Mouse (Mus musculus): ENCODE measurements around the gene Cop1. TPM values are rescaled to one million over a fixed set of nuclear protein-coding genes. Genes with fewer than 3 reads are reported as not detected.

Cop1 gene
- polyA plus RNA-seq, 1 experiment from 2014 or later = 104 TPM

- H3K9ac ChIP-seq = no peak overlapping the region
Observed at GRCm38 (mm10) chr1:159313625-159314024, 81.5 kb downstream of the Cop1 start.

GRCm38 (mm10) chr1:159322586-159322985 is 90.5 kb downstream of the Cop1 start:
- no peak overlapping the region for H3K4me3 ChIP-seq (replicated peaks)

More at GRCm38 (mm10) chr1:159313625-159314024, 81.5 kb downstream of the Cop1 start:
- Histone ChIP-seq H3K27ac (no peak overlapping the region), H3K9me3 (no peaks in the 10 kb centered on the region), H3K4me2 (no peak overlapping the region), H3K27me3 (no peaks in the 10 kb centered on the region), H3K36me3 (replicated peaks) (peaks cover 7% of the 10 kb centered on the region; the same call in 1 of the 2 replicates), H3K4me1 (no peaks in the 10 kb centered on the region), H3K4me3 (replicated peaks) (no peak overlapping the region)
- WGBS = 82% methylated on average over 2 of the region's 2 CpGs
- no peak for ATAC-seq (ENCODE audit: low FRiP score)

DNA sequence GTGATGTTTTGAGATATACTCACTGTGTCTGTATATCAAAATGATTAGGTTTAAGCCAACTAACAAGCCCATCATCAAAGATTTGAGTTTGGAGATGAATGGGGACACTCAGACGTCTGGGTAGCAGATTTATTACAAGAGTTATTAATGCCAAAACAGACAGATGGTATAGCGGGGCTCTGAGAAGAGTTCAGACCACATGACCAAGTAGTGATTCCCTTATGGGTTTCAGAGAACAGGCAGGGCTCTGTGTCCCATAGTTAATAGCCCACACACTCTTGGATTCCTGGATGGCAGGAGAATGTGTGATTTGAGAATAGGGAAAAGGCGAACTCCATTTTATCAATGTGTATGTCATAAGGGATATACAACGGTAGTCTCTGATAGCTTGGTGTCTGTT is 98.9 kb downstream of the Cop1 start:
- no peak for ATAC-seq (ENCODE audit: low FRiP score)
- no peaks in the 10 kb centered on the region for H3K27me3 ChIP-seq
- no peak overlapping the region for H3K9ac ChIP-seq
- H3K36me3 ChIP-seq (replicated peaks) = peaks cover 27% of the 10 kb centered on the region
- no peaks in the 10 kb centered on the region for H3K4me1 ChIP-seq
- H3K9me3 ChIP-seq = no peaks in the 10 kb centered on the region
- WGBS = 83% methylated on average over 4 of the region's 4 CpGs
- H3K27ac ChIP-seq = no peak overlapping the region
- no peak overlapping the region for H3K4me3 ChIP-seq (replicated peaks)
- no peak overlapping the region for H3K4me2 ChIP-seq

More at GRCm38 (mm10) chr1:159322586-159322985, 90.5 kb downstream of the Cop1 start:
- Histone ChIP-seq H3K9ac (no peak overlapping the region), H3K9me3 (no peaks in the 10 kb centered on the region), H3K27ac (no peak overlapping the region), H3K27me3 (no peaks in the 10 kb centered on the region), H3K36me3 (replicated peaks) (peaks cover 3% of the 10 kb centered on the region; the same call in 1 of the 2 replicates), H3K4me2 (no peak overlapping the region), H3K4me1 (no peaks in the 10 kb centered on the region)
- 86% methylated on average over 1 of the region's 1 CpGs for WGBS
- no peak for ATAC-seq (ENCODE audit: low FRiP score)

GRCm38 (mm10) chr1:159334157-159334556 is 102.0 kb downstream of the Cop1 start:
- Histone ChIP-seq H3K4me2 (no peak overlapping the region), H3K36me3 (replicated peaks) (peaks cover 25% of the 10 kb centered on the region)

DNA sequence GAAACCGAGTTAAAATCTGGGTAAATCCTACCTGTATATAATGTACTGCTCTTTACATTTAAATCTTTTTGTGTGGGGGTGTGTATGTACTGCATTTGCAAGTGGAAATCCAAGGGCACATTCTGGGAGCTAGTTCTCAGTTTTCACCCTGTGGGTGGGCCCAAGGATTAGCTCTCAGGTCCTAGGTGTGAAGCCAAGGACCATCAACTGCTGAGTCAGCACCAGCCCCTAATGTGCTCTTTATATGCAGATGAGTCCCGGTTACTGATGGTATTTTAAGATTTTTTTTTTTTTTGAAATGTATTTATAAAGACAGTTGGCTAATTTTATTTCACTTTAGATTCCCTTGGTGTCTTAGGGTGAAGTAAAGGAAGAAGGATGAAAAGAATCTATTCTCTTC is 110.2 kb downstream of the Cop1 start:
- 75% methylated on average over 2 of the region's 2 CpGs for WGBS
- no peak overlapping the region for H3K4me3 ChIP-seq (replicated peaks)
- H3K9me3 ChIP-seq = no peaks in the 10 kb centered on the region
- no peak overlapping the region for H3K9ac ChIP-seq
- H3K27me3 ChIP-seq = no peaks in the 10 kb centered on the region
- no peak for ATAC-seq (ENCODE audit: low FRiP score)
- no peak overlapping the region for H3K4me2 ChIP-seq
- H3K4me1 ChIP-seq = no peaks in the 10 kb centered on the region
- no peak overlapping the region for H3K27ac ChIP-seq
- peaks cover 23% of the 10 kb centered on the region for H3K36me3 ChIP-seq (replicated peaks)

More at GRCm38 (mm10) chr1:159334157-159334556, 102.0 kb downstream of the Cop1 start:
- no peak overlapping the region for H3K9ac ChIP-seq
- no peaks in the 10 kb centered on the region for H3K27me3 ChIP-seq
- no peak for ATAC-seq (ENCODE audit: low FRiP score)
- no peak overlapping the region for H3K27ac ChIP-seq
- no peaks in the 10 kb centered on the region for H3K9me3 ChIP-seq
- no peaks in the 10 kb centered on the region for H3K4me1 ChIP-seq
- H3K4me3 ChIP-seq (replicated peaks) = no peak overlapping the region
- 93% methylated on average over 4 of the region's 4 CpGs for WGBS

- Histone ChIP-seq H3K9ac (no peak overlapping the region), H3K9me3 (0 out of 2 replicates have a peak, but pooled peaks cover under 1% of the 10 kb centered on the region), H3K4me1 (no peaks in the 10 kb centered on the region), H3K36me3 (replicated peaks) (peaks cover 24% of the 10 kb centered on the region), H3K4me2 (no peak overlapping the region), H3K4me3 (replicated peaks) (no peak overlapping the region), H3K27me3 (no peaks in the 10 kb centered on the region), H3K27ac (no peak overlapping the region)
- no peak for ATAC-seq (ENCODE audit: low FRiP score)
- WGBS = 93% methylated on average over 1 of the region's 1 CpGs
Observed at GRCm38 (mm10) chr1:159355027-159355570, 123.0 kb downstream of the Cop1 start.

GRCm38 (mm10) chr1:159358713-159359112 is 126.6 kb downstream of the Cop1 start:
- ATAC-seq (ENCODE audit: low FRiP score) = no peak
- Histone ChIP-seq H3K27ac (no peak overlapping the region), H3K4me2 (no peak overlapping the region), H3K4me3 (replicated peaks) (no peak overlapping the region), H3K4me1 (no peaks in the 10 kb centered on the region), H3K36me3 (replicated peaks) (0 out of 2 replicates have a peak, but pooled peaks cover 12% of the 10 kb centered on the region), H3K9ac (no peak overlapping the region), H3K27me3 (no peaks in the 10 kb centered on the region), H3K9me3 (0 out of 2 replicates have a peak, but pooled peaks cover 3% of the 10 kb centered on the region)
- 70% methylated on average over 5 of the region's 5 CpGs for WGBS

DNA sequence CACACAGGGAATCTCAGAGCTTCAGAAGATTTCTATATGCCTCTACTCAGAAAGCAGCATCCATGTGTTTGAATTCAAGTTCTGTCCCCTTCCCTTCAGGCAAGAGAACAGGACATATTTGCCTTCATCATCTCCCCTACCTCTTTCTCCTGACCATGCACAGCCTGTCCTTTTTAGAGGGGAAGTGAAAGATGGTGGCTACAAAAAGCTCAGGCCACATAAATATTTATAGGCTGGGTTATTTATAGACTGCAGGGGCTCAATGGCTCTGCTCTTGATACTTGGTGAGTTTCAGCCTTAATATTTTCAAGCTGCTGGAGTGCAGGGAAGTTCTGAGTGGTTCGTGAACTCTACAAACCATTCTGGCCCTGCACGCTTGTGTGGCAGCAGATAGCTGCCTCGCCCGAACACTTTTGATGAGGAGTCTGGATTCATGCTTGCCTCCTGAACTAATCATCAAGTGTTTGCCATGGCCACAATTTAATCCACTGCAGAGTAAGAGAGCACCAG is 139.8 kb downstream of the Cop1 start:
- Histone ChIP-seq H3K9ac (no peak overlapping the region), H3K4me3 (replicated peaks) (no peak overlapping the region), H3K4me1 (0 out of 2 replicates have a peak, but pooled peaks cover 4% of the 10 kb centered on the region), H3K27me3 (no peaks in the 10 kb centered on the region), H3K27ac (no peak overlapping the region), H3K36me3 (replicated peaks) (no peaks in the 10 kb centered on the region), H3K4me2 (no peak overlapping the region), H3K9me3 (no peaks in the 10 kb centered on the region)
- 83% methylated on average over 4 of the region's 4 CpGs for WGBS
- ATAC-seq (ENCODE audit: low FRiP score) = no peak

DNA sequence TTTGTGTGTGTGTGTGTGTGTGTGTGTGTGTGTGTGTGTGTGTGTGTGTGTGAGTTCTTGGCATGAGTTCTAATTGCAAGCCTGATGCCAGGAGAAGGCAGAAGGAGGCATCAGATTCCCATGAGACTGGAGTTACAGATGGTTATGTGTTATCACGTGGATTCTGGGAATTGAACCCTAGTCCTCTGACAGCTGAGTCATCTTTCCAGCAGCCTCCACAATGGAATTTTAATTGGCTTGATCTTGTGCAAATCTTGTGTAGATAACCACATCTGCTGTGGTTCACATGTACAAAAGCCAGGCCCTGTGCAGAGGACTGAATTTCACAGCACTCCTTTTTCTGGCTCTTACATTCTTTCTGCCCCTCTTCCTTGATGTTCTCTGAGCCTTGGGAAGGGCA is 150.1 kb downstream of the Cop1 start:
- H3K9me3 ChIP-seq = no peaks in the 10 kb centered on the region
- WGBS = 80% methylated on average over 1 of the region's 1 CpGs
- no peak for ATAC-seq (ENCODE audit: low FRiP score)

DNA sequence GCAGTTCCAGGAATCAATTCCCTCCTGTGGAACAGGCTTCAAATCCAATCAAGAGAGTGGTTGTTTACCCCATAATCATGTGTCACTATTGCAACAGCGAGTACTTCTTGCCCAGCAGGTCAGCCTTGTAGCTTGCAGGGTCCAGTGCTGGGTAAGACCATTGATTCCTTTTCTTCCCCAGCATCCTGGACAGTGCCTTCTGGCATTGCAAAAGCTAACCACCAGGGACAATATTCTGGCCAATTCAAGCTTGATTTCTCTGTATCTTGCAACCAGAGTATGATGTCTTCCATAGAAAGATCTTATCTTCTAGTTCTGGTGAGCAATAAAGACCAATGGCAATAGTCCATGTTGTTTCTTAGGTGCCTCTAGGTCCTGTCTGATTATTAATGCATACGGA is 150.8 kb downstream of the Cop1 start:
- no peaks in the 10 kb centered on the region for H3K4me1 ChIP-seq
- no peak overlapping the region for H3K4me3 ChIP-seq (replicated peaks)
- H3K36me3 ChIP-seq (replicated peaks) = no peaks in the 10 kb centered on the region
- no peaks in the 10 kb centered on the region for H3K27me3 ChIP-seq
- no peak overlapping the region for H3K27ac ChIP-seq
- H3K9ac ChIP-seq = no peak overlapping the region
- no peak for ATAC-seq (ENCODE audit: low FRiP score)
- H3K4me2 ChIP-seq = no peak overlapping the region
- H3K9me3 ChIP-seq = no peaks in the 10 kb centered on the region
- WGBS = 91% methylated on average over 2 of the region's 2 CpGs

More for the DNA sequence above, 150.1 kb downstream of the Cop1 start:
- Histone ChIP-seq H3K4me2 (no peak overlapping the region), H3K27ac (no peak overlapping the region), H3K4me1 (no peaks in the 10 kb centered on the region), H3K9ac (no peak overlapping the region), H3K36me3 (replicated peaks) (no peaks in the 10 kb centered on the region), H3K4me3 (replicated peaks) (no peak overlapping the region), H3K27me3 (no peaks in the 10 kb centered on the region)

DNA sequence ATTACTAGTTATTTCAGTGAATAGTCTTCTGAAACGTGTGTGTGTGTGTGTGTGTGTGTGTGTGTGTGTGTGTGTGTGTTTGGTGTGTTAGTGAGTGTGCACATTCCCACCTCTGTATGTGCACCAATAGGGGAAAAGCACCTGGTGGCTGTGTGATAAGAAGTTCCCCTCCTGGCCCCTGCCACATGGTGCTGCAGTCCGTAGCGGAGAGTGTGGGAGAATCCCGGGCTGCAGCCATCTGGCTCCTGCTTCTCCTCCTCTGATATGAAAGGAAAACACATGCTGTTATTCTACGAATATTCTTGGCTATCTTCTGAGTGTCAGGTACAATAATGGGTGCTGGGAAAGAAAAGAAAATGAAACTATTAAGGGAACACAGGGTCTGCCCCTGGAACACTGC is 154.3 kb downstream of the Cop1 start:
- Histone ChIP-seq H3K4me1 (no peaks in the 10 kb centered on the region), H3K27me3 (no peaks in the 10 kb centered on the region), H3K36me3 (replicated peaks) (no peaks in the 10 kb centered on the region), H3K4me2 (no peak overlapping the region), H3K9ac (no peak overlapping the region), H3K9me3 (no peaks in the 10 kb centered on the region), H3K27ac (no peak overlapping the region), H3K4me3 (replicated peaks) (no peak overlapping the region)
- ATAC-seq (ENCODE audit: low FRiP score) = no peak
- WGBS = 71% methylated on average over 5 of the region's 5 CpGs

- Histone ChIP-seq H3K36me3 (replicated peaks) (no peaks in the 10 kb centered on the region), H3K9ac (no peak overlapping the region), H3K4me1 (peaks cover 8% of the 10 kb centered on the region), H3K9me3 (no peaks in the 10 kb centered on the region), H3K27me3 (no peaks in the 10 kb centered on the region), H3K4me3 (replicated peaks) (no peak overlapping the region), H3K4me2 (no peak overlapping the region), H3K27ac (no peak overlapping the region)
- WGBS = 74% methylated on average over 13 of the region's 13 CpGs
- no peak for ATAC-seq (ENCODE audit: low FRiP score)
Observed at GRCm38 (mm10) chr1:159388565-159389024, 156.5 kb downstream of the Cop1 start.

- Histone ChIP-seq H3K9ac (no peak overlapping the region), H3K4me3 (replicated peaks) (no peak overlapping the region), H3K36me3 (replicated peaks) (no peaks in the 10 kb centered on the region), H3K4me1 (peaks cover 8% of the 10 kb centered on the region), H3K4me2 (no peak overlapping the region), H3K27ac (no peak overlapping the region), H3K9me3 (no peaks in the 10 kb centered on the region), H3K27me3 (no peaks in the 10 kb centered on the region)
- 23% methylated on average over 14 of the region's 14 CpGs for WGBS
- 0 out of 2 replicates have a peak, but pooled peaks have one; percentile 40 for ATAC-seq (ENCODE audit: low FRiP score)
Observed at GRCm38 (mm10) chr1:159390049-159390448, 157.9 kb downstream of the Cop1 start.
